Mouse (Mus musculus) ES-Bruce4 (cell line): ENCODE data around the gene Sprr4. TPM values are rescaled to one million over a fixed set of nuclear protein-coding genes. Genes with fewer than 3 reads are reported as not detected.

Experiments used
- H3K27ac ChIP-seq: 2 replicates; pipeline ENCODE4 v1.5.1; 2012; ENCODE audit warnings: low read length, inconsistent platforms; ENCODE audit not compliant: insufficient read depth
- H3K27me3 ChIP-seq: 2 replicates; pipeline ENCODE4 v1.6.1; 2012; ENCODE audit warnings: mild to moderate bottlenecking, low read length, inconsistent platforms; ENCODE audit not compliant: control insufficient read depth, poor library complexity, insufficient read depth, severe bottlenecking
- H3K36me3 ChIP-seq: 2 replicates; pipeline ENCODE4 v1.6.1; 2012; ENCODE audit warnings: inconsistent platforms, mild to moderate bottlenecking, low read length, moderate library complexity; ENCODE audit not compliant: control insufficient read depth, poor library complexity, insufficient read depth, severe bottlenecking
- H3K4me1 ChIP-seq: one replicate; pipeline ENCODE4 v1.8.1; 2011; ENCODE audit warnings: low read length; ENCODE audit not compliant: control insufficient read depth, insufficient read depth
- H3K4me3 ChIP-seq: 2 replicates; pipeline ENCODE4 v1.5.1; 2011; ENCODE audit warnings: low read depth, mild to moderate bottlenecking, low read length
- H3K9ac ChIP-seq: 2 replicates; pipeline ENCODE4 v1.6.1; 2012; ENCODE audit warnings: low read depth, mild to moderate bottlenecking, inconsistent platforms; ENCODE audit not compliant: poor library complexity, severe bottlenecking
- H3K9me3 ChIP-seq: replicated peaks from 2 replicates; pipeline ENCODE4 v1.6.1; 2012; ENCODE audit warnings: mild to moderate bottlenecking, low read length, inconsistent platforms; ENCODE audit not compliant: control insufficient read depth, poor library complexity, insufficient read depth, severe bottlenecking
- CTCF ChIP-seq: IDR thresholded peaks from one replicate; pipeline ENCODE4 v1.8.1; 2011; ENCODE audit warnings: low read depth, low read length
- EP300 ChIP-seq: IDR thresholded peaks from 2 replicates; pipeline ENCODE4 v1.6.1; 2011; ENCODE audit warnings: low read depth, low read length; ENCODE audit not compliant: insufficient read depth
- POLR2A ChIP-seq: IDR thresholded peaks from one replicate; pipeline ENCODE4 v1.8.1; 2011; ENCODE audit warnings: low read length; ENCODE audit not compliant: insufficient read depth
- polyA plus RNA-seq: library from polyadenylated mRNA; stranded (reverse); fragments of >200 nt; gene quantifications from 2 replicates; pipeline ENCODE4 v1.2.4, GENCODE M21; 2011; ENCODE audit warnings: low read depth; ENCODE audit not compliant: missing spikeins, insufficient read depth, insufficient read length

Sprr4 gene
- polyA plus RNA-seq, 1 experiment = not detected

DNA sequence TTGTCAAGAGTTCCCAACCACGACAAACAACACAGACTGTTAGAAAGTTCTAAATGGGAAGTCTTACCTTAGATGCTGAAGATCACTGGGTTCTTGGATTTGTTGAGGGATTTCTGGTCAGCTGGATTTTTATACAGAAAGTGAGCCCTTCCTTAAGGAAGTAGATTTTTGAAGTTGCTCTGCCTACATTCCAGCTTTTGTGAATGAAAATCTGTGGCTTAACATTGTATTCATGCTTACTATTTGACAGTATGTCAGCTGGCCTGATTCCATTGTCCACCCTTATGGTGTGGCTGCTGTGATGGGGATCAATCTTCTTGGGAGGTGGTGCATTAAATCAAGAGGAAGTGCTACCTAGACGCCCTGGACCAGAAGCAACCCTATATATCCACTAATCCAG is 41.7 kb downstream of the Sprr4 start, which contains the start of gene Sprr3:
Gene Sprr3, minus strand, starts transcription at position 101 of the 400 bp plus-strand sequence.
- H3K27ac ChIP-seq = no peak within 1 kb of the TSS
- no peaks in the 10 kb centered on the region for H3K36me3 ChIP-seq
- H3K27me3 ChIP-seq = no peaks in the 10 kb centered on the region
- TF ChIP-seq EP300 (no peak), POLR2A (no peak), CTCF (no peak)
- H3K4me1 ChIP-seq = no peaks in the 10 kb centered on the region
- no peak within 1 kb of the TSS for H3K4me3 ChIP-seq
- H3K9ac ChIP-seq = no peak within 1 kb of the TSS
- no peaks in the 10 kb centered on the region for H3K9me3 ChIP-seq

DNA sequence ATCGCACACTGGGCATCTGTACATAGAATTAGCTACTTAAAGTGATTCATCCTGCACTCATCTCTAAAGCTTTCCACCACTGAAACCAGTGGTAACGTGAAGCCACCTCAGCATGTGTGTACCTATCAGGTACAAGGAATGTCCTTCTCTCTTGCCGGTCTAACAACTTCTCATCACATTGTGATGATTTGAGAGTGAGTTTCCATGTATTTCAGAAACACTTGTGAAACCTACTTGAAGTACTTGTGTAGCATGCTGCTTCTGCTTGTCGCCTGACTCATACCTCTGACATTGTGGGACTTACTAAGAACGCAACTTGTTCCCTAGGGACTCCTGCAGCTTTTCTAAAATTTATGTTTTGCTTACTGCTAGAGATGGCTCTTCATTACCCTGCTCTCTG is 45.1 kb downstream of the Sprr4 start:
- Histone ChIP-seq H3K9me3 (no peaks in the 10 kb centered on the region), H3K4me3 (no peak overlapping the region), H3K9ac (no peak overlapping the region), H3K27me3 (no peaks in the 10 kb centered on the region), H3K36me3 (no peaks in the 10 kb centered on the region), H3K4me1 (no peaks in the 10 kb centered on the region), H3K27ac (no peak overlapping the region)
- TF ChIP-seq POLR2A = no peak
- TF ChIP-seq CTCF = no peak
- no peak for TF ChIP-seq EP300

Other genes starting within 250 kb of the Sprr4 start
- 36.5 and 39.1 TPM in 2 replicates for gene Sprr2a3, start 215.1 kb downstream of the Sprr4 start, polyA plus RNA-seq
- gene Sprr2b, start 183.9 kb downstream of the Sprr4 start, polyA plus RNA-seq = not detected in 2 replicates
- not detected in 2 replicates for gene Sprr2d, start 161.4 kb downstream of the Sprr4 start, polyA plus RNA-seq
- not detected in 2 replicates for gene Sprr2e, start 148.3 kb downstream of the Sprr4 start, polyA plus RNA-seq
- gene Sprr2f, start 135.3 kb downstream of the Sprr4 start, polyA plus RNA-seq = not detected in 2 replicates
- not detected in 2 replicates for gene Sprr2h, start 114.8 kb downstream of the Sprr4 start, polyA plus RNA-seq
- gene Sprr2i, start 92.5 kb downstream of the Sprr4 start, polyA plus RNA-seq = not detected in 2 replicates
- not detected in 2 replicates for gene Sprr2j-ps, start 82.4 kb downstream of the Sprr4 start, polyA plus RNA-seq
- gene Gm9774, start 71.1 kb downstream of the Sprr4 start, polyA plus RNA-seq = 41.5 and 42.0 TPM in 2 replicates
- not detected in 2 replicates for gene Sprr2k, start 67.9 kb downstream of the Sprr4 start, polyA plus RNA-seq
- not detected in 2 replicates for gene Sprr1b, start 61.7 kb downstream of the Sprr4 start, polyA plus RNA-seq
- gene Sprr3, start 41.8 kb downstream of the Sprr4 start, polyA plus RNA-seq = not detected in 2 replicates
- gene Sprr1a, start 14.6 kb downstream of the Sprr4 start, polyA plus RNA-seq = 1.5 TPM in 1 of 2 replicates, not detected in the other
- gene 2310046K23Rik, start 34.0 kb upstream of the Sprr4 start, polyA plus RNA-seq = not detected in 2 replicates
- gene Ivl, start 73.2 kb upstream of the Sprr4 start, polyA plus RNA-seq = not detected in 2 replicates
- not detected in 2 replicates for gene Smcp, start 88.5 kb upstream of the Sprr4 start, polyA plus RNA-seq
- gene 2210017I01Rik, start 107.0 kb upstream of the Sprr4 start, polyA plus RNA-seq = not detected in 2 replicates
- not detected in 2 replicates for gene Lce6a, start 121.2 kb upstream of the Sprr4 start, polyA plus RNA-seq
- not detected in 2 replicates for gene Lce1a1, start 147.8 kb upstream of the Sprr4 start, polyA plus RNA-seq
- not detected in 2 replicates for gene Lce1b, start 156.4 kb upstream of the Sprr4 start, polyA plus RNA-seq
- gene Lce1a2, start 169.8 kb upstream of the Sprr4 start, polyA plus RNA-seq = not detected in 2 replicates
- not detected in 2 replicates for gene Lce1c, start 178.8 kb upstream of the Sprr4 start, polyA plus RNA-seq
- gene Lce1d, start 186.7 kb upstream of the Sprr4 start, polyA plus RNA-seq = not detected in 2 replicates
- not detected in 2 replicates for gene Lce1e, start 208.6 kb upstream of the Sprr4 start, polyA plus RNA-seq
- not detected in 2 replicates for gene Lce1f, start 219.9 kb upstream of the Sprr4 start, polyA plus RNA-seq
- gene Gm38119, start 238.6 kb upstream of the Sprr4 start, polyA plus RNA-seq = not detected in 2 replicates